Mouse (Mus musculus) embryo, embryonic 10 days (tissue): ENCODE measurements around the gene Psmb7.

ENCODE experiments used
- DNase-seq: peaks from one replicate; pipeline ENCODE4 v3.0.0-alpha.2; 2015; ENCODE audit warnings: low spot score

Psmb7 gene

DNA sequence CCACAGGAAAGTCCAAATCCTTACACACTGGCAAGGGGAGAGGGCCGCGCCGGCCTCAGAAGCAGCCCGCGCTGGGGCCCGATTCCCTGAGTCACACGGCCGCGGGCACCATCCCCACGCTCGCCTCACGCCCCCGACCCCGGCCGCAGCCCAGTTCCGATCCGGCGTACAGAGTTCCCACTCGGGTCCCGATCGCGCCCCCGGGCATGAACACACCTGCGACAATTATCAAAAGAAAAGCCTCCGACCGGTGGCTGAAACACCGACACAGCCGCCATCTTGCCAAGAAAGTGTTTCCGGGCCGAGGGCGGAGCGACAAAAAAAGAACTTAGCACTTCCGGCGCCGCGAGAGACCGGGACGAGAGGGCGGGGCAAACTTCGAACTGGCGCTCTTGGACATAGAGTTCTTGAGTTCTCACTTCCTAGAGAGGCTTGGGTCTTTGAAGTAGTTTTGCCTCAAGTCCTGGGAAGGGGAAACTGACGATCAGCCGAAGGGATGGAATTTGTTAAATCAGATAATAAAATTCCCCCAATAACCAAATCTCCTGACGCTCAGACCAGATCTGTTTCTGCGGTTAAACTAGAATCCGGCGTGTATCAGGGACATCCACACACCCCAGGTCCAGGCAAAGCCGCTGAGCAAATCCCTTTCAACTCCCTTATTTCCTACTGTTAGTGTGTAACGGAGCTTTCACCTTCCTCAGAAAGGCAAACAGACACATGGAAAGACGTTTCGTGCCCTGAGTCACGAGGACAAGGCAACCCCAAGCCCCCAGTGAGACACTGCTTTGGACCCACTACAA lies at the start of gene Psmb7:
Gene Psmb7 (minus strand): TSS at position 463 of the 803 bp plus-strand sequence.
- DNase-seq, result peak; percentile 97

DNA sequence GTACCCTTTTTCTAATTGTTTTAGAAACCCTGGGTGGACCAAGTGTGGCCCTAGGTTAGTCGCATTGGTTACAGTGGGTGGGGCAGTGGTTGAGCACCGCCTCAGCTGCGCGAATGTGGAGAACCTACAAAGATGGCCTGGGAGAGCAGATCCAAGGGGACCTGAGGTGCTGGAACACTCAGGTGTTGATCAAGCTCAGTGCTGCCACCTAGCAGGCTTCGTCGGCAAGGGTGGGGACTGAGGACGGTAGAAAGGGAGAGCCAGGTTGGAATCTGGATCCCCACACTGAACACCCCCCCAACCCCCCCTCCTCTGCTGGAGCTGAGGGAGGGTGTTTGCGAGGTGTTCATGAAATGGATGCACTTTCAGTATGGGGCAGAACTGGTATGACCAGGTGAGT lies 47.7 kb upstream of the Psmb7 start:
- DNase-seq, result peak; percentile 72

DNA sequence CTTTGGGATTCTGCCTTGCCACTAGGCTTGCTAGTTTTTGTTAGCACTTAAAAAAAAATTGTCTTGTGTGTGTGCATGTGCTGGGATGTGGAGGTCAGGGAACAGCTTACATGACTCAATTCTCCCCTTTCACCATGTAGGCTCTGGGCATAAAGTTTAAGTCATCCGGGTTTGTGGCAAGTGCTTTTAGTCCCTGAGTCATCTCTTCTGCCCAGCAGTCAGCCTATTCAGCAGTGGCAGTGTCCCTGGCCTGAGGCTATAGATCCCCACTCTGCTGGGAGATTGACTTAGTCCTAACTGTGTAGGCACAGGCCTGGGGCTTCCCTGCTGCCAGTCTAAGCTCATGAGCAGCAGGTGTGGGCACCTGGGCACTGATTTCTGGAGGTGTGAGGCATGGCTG lies 46.0 kb upstream of the Psmb7 start:
- DNase-seq, result no peak

DNA sequence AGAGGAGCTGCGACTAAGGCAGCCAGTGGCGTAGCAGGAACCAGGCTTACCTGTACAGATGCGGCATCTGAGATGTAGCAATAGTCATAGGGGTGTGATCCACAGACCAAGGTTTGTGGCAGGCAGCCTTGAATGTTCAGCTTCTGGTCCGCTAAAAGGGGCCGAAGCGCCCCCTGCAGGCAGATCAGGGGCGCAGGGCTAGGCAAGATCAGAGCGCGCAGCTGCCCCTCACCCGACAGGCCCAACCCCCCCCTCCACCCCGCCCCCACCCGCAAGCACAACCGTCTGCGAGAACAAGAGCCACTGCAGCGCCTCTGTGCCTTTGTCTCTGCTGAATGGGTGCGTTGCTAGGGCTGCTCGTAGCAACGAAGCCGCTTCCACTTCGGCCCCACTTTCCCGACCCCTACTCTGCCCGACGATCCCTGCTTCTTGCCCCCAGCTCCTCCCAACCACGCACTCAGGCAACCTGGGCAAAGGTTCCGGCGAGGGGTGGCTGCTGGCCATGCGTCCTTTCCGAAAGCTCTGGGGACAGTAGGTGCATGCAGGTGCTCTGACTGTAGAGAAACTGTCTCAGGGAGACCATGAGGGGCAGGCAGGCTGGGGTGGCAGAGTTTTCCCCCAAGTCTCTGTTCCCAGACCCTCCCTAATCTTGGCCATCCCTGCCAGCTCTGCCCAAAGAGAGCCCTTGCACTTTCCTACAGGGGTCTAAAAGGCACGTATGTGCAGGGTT lies 45.1 kb upstream of the Psmb7 start:
- DNase-seq, result peak; percentile 84

DNA sequence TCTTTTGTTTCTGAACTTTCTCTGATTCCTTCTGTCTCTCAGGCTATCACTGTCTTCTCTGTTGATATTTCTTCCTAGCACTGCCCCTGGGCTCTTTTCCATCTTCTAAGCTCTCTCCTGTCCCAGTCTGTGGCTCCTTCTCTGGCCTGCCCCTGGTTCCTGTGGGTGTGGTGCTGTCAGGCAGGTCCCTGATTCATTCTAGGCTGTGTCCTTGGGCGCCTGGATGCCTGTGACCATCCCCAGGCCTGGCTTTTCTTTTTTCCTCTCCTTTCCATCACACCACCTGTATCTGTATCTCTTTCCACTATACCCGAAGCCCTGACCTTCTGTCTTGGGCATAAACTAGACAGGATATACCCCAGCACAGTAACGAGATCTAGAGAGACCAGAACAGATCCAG lies 41.9 kb upstream of the Psmb7 start:
- no peak for DNase-seq

DNA sequence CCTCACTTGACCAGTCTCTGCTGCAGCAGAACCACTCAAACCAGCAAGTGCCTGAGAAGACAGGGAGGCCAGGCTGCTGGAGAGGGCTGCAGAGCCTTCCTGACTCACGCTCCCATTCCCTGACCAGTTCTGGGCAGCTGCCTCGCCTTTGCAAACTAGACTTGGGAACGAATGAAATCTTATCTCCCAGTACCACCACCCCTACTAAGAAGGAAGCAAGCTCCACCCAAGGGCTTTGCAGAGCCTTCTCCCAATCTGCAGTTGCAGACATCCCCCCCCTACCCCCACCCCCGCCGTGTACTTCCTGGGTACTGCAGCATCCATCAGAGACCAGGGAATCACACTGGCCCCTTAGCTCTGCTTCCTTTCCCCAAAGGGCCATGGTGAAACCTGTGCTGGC lies 39.2 kb upstream of the Psmb7 start:
- no peak for DNase-seq

DNA sequence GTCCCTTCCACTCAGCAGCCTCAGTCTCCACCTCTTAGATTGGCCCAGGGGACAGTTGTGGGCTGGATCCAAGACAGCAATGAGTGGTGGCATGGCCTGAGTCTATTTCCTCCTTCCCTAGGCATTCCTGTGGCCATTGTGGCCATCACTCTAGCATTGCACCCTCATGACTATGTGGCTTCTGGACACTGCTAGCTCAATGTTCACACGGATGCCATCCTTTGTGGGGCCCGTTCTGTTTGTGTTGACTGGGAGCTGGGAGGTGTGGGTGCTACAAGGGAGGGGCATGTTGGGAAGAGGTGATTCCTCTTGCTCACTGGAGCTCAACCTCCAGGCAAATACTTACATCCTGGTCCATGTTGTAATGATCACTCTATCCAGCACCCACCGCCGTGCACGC lies 38.3 kb upstream of the Psmb7 start:
- no peak for DNase-seq

DNA sequence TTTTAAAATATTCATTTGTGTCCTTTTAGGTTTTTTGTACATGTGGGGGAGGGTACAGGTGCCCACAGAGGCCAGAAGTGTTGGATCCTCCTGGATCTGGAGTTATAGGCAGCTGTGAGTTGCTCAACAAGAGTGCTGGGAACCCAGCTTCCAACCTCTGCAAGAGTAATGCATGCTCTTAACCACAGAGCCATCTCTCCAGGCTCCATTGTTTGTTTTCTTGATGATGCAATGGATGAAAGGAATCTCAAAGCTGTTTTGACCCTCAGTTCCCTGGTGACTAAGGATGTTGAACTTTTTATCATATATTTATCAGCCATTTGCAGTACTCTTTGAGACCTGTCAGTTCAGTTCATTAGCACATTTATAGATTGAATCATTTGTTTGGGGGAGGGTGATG lies 35.1 kb upstream of the Psmb7 start:
- no peak for DNase-seq

DNA sequence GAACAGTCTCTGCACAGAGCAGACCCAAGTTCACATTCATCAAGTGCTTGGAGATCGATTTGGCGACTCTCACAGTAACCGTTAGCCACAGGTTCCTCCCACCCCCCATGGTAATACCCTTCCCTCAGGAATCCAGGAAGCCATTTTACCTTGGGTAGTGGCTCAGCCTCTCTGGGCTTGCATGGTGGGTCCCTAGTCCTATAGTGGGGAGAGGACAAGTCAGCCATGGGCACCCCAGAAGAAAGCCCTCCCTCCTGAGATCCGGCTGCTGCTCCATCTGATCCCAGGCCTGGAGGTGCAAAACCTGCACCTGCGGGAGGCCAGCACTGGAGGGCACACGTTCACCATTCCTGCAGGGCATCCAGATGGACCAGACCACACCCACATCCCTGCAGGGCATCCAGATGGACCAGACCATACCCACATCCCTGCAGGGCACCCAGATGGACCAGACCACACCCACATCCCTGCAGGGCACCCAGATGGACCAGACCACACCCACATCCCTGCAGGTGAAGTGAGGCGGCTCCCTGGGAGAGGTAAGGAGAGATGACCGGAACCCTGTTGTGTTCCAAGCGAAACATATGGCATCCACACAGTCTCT lies 31.6 kb upstream of the Psmb7 start:
- peak; percentile 27 for DNase-seq

DNA sequence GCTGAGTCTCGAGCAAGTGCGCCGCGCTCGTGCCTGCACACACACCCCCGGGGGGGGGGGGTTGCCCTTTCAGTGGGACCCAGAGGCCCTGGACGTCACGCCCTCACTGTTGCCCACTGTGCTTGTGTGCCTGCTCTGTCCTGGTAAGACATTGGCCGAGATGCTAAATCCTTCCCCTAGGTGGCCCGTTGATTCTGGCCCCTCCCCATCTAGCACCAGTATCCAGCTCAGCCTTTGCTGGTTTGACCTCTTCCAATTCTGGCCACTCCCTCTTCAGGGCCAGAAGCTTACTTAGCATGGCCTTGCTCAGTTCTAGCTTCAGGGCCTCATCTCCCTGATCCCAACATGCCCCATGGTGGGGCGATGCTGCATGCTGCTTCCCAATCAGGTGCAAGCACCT lies 28.6 kb upstream of the Psmb7 start:
- DNase-seq, result no peak

DNA sequence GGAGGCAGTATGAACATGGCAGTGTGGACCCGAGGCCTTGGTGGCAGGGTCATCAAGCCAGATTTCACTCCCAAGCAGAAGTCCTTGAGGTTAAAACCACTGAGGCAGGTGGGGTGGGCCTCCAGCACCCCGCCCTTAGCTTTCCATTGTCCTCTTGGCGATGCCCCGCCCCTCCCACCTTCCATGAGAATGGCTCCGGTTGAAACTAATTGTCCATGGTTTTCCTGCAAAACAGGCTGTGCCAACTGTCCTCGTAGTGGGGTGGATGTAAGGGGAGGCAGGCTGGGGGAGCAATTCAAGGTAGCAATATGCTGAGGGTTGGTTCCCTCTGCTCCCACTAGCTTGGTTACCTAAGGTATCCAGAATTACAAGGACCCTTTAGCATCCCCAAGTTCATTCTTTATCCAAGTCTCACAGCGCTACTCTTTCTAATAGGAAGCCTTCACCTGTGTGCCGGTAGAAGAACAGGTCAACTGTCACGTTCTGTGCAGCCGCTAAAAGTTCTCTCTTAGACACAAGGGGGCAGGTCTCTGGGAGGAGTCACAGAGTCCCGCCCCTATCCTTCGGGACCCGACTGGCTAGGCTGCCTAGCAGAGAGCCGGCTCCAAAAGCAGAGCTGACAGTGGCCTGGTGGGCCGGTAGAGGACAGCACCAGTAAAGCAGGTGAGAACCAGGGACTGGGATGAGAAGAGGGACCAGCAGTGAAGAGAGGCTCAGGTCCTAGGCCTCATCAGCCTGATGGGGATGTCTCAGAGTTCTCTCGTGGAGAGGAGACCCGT lies 25.1 kb upstream of the Psmb7 start:
- DNase-seq, result peak; percentile 80

DNA sequence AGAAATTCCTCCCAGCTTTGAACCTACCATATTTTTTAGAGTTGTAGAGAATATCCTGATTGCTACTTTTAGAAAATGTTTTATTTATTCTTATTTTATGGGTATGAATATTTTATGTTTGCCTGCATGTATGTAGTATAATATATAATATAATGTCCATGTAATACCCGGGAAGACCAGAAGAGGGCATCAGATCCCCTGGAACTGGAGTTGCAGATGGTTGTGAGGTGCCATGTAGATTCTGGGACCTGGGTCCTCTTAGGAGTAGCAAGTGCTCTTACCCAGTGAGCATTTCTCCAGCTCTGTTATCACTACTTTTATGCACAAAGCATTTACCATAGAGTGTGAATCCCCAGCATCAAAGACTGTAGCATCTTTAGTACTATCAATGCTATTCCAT lies 17.5 kb upstream of the Psmb7 start:
- DNase-seq, result no peak

DNA sequence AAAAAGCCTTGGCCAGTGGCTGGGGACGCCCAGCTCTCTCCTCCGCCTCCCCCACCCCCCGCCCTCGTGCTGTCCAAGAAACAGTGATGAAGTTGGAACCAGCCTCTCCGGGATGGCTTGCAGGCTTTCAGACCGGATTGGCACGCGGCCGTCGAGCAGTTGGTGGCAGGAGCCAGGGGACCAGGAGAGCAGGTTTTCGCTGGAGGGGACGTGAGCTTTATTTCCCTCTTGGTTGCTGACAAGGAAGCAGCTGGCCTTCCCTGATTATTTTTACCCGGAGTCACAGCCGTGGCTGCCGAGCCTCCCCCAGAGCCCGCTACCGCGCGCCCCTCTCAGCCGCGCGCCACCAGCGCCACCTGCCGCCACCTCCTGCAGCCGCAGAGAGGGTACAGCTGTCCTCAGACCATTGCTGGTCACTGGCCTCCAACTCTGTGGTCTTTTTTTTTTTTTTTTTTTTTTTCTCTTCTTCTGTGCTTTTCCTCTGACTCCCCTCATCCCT lies 14.5 kb upstream of the Psmb7 start:
- DNase-seq, result peak; percentile 89

DNA sequence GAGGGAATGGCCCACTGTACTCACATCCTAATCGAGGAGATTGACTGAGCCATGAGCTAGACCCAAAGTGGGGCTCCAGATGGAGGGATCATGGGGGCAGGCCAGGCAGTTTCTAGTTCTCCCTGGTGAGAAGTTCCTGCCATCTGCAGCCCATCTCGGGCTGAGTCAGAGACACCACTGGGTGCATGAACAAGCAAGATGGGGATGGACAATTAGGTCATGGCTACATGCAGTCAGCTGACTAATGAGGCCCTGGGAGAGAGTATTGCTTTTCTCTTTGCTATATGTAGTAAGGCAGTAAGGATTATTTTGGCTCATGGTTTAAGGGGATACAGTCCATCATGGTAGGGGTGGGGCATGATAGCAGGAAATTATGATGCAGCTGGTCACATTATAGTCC lies 9.8 kb upstream of the Psmb7 start:
- DNase-seq, result no peak

DNA sequence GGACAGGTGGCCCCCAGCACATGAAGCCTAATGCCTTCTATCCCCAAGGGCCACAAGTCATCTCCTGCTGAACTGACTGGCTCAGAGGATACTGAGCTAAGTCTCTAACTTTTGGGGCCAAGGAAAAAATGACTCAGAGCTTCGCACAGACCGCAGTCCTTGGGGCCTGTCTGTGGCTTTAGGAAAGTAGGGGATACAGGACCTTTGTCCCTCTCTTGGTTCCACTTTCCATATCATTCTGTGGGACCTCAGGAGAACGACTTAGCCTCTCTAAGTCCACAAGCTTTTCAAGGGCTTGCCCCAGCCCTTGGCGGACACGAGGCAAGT lies 9.4 kb upstream of the Psmb7 start:
- DNase-seq, result no peak

DNA sequence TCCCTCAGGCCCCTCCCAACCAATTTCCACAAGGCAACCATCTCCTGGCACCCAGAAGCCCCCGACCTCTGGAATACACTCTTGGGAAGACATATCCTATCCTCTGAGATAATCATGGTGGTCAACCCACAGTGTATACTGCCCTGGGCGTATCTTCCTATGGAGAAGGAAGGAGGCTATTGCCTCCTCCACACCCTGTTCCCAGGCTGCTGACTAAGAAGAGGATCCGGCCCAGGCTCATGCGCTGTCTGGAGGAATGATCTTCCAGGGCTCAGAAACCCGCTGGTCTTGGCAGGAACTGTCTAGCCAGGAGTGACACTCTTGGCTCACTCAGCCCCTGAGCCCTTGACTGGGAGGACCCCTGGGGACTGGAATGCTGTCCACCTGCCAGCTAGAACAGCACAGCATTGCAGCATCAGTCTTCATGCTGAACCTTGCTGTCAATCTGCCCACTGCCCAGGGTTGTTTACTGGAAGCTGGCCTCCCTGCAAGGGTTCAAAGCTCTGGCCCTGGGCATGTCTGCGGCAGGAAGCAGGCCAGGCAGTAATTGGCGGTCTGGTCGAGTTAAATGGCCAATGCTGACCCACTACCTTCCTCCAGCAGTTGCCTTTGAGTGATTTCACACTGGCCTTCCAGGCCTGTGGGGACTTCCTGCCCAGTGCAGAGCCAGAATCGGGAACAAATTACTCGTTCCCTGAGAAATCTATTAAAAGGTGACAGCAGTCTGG lies 8.8 kb upstream of the Psmb7 start:
- no peak for DNase-seq

DNA sequence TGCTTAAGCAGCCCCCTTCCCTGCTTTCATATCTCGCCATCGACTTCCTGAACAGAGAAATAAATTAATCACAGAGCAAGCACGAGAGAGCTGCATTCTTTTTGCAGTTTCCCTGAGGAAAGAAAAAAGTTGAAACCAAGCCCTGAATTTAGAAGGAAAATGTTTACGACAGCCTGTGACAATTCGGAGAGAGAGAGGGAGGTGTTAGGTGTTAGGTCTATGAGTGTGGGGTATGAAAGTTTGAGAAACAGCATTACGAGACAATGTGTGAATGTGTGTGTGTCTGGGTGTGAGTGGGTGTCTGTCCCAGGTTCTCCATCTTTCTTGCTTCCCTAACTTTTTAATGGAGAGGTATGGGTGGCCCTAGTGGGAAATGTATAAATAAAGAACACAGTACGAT lies 8.2 kb upstream of the Psmb7 start:
- no peak for DNase-seq

DNA sequence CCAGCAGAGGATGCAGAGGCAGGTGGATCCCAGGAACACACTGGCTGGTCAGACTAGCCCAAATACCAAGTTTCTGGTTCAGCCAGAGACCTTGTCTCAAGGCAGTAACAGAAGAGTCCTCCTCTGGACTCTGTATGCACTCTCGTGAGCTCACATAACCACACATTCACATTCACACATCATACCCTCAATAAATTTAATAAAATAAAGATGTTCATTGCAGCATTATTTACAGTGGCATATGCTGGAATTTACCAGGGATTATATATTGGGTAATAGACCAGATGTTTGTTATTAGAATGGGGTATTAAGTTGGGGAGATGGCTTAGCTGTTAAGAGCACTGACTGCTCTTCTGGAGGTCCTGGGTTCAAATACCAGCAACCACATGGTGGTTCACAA lies 6.5 kb upstream of the Psmb7 start:
- DNase-seq, result no peak

DNA sequence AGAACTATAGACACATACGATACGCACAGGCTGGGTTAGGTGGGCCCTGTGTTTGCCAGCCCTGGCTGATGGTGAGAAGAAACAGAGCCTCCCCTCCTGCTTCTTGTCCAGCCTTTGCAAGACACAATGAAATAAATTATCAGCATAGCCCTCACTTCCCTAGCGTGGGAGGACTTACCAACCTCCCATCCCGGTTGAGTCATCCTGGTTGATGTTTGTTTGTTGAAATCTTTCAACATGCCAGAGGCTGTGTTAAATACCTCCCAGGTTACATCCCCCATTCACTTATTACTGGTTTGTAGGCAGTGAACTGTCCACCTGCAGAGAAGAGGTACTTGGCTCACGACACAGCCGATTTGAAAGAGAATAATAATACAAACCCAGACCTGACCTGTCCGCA lies 3.8 kb upstream of the Psmb7 start:
- no peak for DNase-seq

DNA sequence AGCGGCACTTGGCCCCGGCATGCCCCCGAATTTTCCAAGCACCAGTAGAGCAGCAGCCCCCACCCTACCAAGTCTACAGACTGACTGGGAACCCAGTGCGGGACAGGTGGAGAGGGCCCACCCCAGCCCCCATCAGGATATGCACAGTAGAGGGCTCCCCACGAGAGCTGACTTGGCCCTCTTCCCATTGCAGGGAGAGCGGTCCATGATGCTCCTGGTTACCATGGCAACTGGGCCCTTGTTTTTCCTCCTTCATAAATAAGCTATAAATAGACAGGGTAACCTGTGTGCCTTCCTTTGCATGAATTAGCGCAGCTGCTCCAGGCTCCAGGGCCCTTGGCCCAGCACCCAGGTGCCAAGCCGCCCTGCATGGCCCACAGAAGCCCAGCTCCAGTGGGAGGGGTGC lies 3.3 kb upstream of the Psmb7 start:
- no peak for DNase-seq

DNA sequence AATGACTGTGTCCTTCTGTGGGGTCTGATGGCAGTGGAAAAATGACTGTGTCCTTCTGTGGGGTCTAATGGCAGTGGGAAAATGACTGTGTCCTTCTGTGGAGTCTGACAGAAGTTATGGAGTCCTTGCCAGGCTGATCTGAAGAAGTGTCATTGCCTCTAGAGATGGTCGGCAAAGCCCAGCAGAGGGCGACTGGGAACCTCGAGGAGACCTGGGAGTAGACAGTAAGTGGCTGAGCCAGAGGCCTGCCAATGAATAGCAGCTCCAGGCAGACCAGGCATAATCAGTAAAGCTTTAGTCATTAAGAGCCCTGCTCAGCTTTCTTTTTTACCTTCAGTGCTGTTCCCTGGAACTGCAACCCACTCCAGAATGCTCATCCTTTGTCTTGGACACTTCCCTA lies 2.0 kb upstream of the Psmb7 start:
- peak; percentile 82 for DNase-seq

DNA sequence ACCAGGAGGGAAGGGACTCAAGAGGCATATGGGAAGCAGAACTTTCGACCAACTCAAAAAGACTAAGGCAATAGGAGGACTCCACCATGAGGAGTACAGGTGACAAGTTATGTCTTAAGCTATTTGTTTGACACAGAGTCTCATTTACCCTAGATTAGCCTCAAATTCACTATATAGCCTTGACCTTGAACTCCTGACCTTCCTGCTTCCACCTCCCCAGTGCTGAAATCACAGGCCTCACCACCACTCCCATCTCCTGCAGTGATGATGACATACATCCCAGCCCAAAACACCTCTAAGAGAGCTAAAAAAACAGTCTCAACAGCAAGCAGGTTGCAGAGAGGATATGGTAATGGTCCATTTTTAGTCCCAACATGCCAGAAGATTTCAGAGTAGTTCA lies 2.1 kb downstream of the Psmb7 start:
- no peak for DNase-seq
